Mouse (Mus musculus): ENCODE results near the gene Lyst. TPM values are rescaled to one million over a fixed set of nuclear protein-coding genes. Genes with fewer than 3 reads are reported as not detected.
"Not testable (repeated sequence)": the region's sequence is repeated elsewhere in the genome, so short reads cannot be mapped to it uniquely, and the experiment has no call there.

Gene Lyst
- polyA plus RNA-seq (2015; fragmentation: Nextera tagmentation; extraction: Ambion mirVana), result 2.0 and 2.6 TPM in 2 replicates

DNA sequence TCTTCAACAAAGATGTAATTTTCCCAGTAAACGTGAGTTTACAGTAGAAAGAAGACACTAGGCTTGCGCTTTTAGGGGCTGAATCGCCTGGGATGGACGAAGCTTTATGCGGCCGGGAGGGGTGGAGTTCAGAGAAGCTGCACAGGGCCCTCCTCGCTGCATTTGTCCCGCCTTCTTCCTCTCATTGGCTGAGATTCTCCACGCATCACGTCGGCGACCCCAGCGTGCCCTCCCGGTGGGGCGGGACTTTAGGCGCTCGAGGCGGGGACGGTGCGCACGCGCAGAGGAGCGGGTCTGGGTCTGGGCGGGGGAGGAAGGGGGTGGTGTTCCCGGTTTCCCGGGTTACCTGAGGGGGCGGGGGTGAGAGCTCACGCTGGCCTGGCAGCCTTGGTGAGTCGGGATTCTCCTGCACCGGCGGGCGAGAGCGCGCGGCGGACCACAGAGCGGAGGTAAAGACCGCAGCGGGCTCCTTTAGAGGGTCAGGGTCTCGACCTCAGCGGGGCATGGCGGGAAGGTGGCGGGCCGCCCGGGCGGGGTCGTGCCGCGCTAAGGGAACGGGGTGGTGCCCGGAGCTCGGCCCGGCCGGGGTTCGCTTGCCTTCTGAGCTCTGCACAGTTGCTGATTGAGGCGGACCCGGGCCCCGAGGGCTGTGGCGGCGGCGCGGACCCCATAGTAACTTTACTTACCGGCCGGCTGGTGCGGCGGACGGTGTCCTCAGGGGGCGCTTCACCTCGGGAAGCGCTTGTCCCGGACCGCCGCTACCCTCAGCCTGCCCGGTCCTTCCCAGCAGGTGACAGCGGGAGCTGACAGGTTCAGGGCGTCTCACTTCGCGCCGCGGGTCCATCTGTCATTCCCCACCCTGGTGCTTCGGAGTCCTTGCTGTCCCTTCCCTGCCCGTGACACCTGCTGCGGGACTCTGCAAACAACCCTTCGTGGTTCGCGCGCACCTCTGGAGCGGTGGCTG, at the start of gene Lyst:
Lyst (plus strand) TSS at position 350 of the 964 bp plus-strand sequence.
- Histone ChIP-seq H3K4me2 (replicated peaks; ENCODE audit: low read depth) (peak within 1 kb of the TSS; percentile 86), H3K27ac (replicated peaks) (peak within 1 kb of the TSS; percentile 81), H3K36me3 (ENCODE audit: control insufficient read depth, insufficient read depth, low read length) (no peaks in the 10 kb centered on the region), H3K27me3 (ENCODE audit: control insufficient read depth, insufficient read depth, low read length) (no peaks in the 10 kb centered on the region), H3K4me1 (replicated peaks; ENCODE audit: control insufficient read depth, insufficient read depth) (no peaks in the 10 kb centered on the region), H3K4me3 (ENCODE audit: low read depth, low read length) (peak within 1 kb of the TSS; percentile 84), H3K9ac (ENCODE audit: low read length) (peak within 1 kb of the TSS; percentile 79), H3K9me3 (ENCODE audit: control insufficient read depth, low read length) (no peaks in the 10 kb centered on the region)
- TF ChIP-seq EP300 (optimal IDR thresholded peaks at IDR 0.05) (no peak), CTCF (IDR thresholded peaks at IDR 0.05; ENCODE audit: low read depth) (peak; percentile 53)
- peak; percentile 99 for DNase-seq (ENCODE audit: low spot score)
- ATAC-seq (ENCODE audit: low FRiP score, low TSS enrichment), result peak; percentile 99
- under 1% methylated on average over 77 of the region's 88 CpGs for WGBS

DNA sequence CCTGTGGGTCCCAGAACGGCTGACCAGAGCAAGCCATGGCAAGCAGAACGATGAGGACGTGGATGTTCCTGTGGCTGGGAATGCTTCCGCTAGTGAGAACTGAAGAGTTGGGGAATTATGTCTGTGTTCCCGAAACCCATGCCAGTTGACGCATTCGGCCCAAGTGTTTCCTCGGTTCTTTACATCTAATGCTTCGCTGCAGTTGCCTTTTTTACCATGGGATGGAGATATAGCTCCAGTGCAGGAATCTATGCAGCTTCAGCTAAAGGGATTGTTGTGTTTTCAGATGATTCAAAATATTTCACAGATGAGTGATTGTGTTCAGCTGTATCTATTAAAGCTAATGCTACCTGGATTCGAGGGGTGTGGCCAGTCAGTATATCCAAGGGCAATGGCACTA, 47.1 kb upstream of the Lyst start:
- not testable (repeated sequence) for H3K27me3 ChIP-seq (ENCODE audit: control insufficient read depth, insufficient read depth, low read length); ATAC-seq (ENCODE audit: low FRiP score, low TSS enrichment); H3K36me3 ChIP-seq (ENCODE audit: control insufficient read depth, insufficient read depth, low read length); H3K9ac ChIP-seq (ENCODE audit: low read length); H3K27ac ChIP-seq (replicated peaks); H3K4me1 ChIP-seq (replicated peaks; ENCODE audit: control insufficient read depth, insufficient read depth); H3K4me2 ChIP-seq (replicated peaks; ENCODE audit: low read depth); DNase-seq (ENCODE audit: low spot score); H3K9me3 ChIP-seq (ENCODE audit: control insufficient read depth, low read length); H3K4me3 ChIP-seq (ENCODE audit: low read depth, low read length)
- peak; percentile 55 for TF ChIP-seq CTCF (IDR thresholded peaks at IDR 0.05; ENCODE audit: low read depth)
- WGBS, result 95% methylated on average over 10 of the region's 10 CpGs

DNA sequence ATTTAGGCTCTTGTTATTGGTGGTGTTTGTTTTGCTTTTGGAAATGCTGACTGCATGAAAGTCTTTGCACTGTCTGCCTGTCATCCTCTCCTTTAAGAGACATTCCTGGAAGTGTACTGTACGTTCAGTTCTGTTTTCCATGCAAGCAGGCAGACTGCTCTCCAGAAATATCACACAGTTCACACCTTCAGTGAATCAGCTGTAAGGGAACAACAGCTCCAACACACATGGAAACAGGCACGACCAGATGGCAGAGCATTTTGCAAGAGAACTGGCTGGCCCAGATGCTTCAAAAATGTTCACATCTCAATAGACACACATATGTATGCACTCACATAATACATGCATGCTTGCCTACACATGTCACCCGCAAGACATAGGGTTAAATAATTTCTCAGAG, 43.4 kb upstream of the Lyst start:
- no peak for TF ChIP-seq EP300 (optimal IDR thresholded peaks at IDR 0.05)
- no peak for TF ChIP-seq CTCF (IDR thresholded peaks at IDR 0.05; ENCODE audit: low read depth)
- no peaks in the 10 kb centered on the region for H3K27me3 ChIP-seq (ENCODE audit: control insufficient read depth, insufficient read depth, low read length)
- no peak overlapping the region for H3K27ac ChIP-seq (replicated peaks)
- no peaks in the 10 kb centered on the region for H3K4me1 ChIP-seq (replicated peaks; ENCODE audit: control insufficient read depth, insufficient read depth)
- no peaks in the 10 kb centered on the region for H3K36me3 ChIP-seq (ENCODE audit: control insufficient read depth, insufficient read depth, low read length)
- H3K4me3 ChIP-seq (ENCODE audit: low read depth, low read length), result no peak overlapping the region
- H3K9me3 ChIP-seq (ENCODE audit: control insufficient read depth, low read length), result no peaks in the 10 kb centered on the region
- no peak overlapping the region for H3K4me2 ChIP-seq (replicated peaks; ENCODE audit: low read depth)
- DNase-seq (ENCODE audit: low spot score) (no peak), ATAC-seq (ENCODE audit: low FRiP score, low TSS enrichment) (no peak)
- H3K9ac ChIP-seq (ENCODE audit: low read length), result no peak overlapping the region
- WGBS, result 59% methylated on average over 3 of the region's 3 CpGs

DNA sequence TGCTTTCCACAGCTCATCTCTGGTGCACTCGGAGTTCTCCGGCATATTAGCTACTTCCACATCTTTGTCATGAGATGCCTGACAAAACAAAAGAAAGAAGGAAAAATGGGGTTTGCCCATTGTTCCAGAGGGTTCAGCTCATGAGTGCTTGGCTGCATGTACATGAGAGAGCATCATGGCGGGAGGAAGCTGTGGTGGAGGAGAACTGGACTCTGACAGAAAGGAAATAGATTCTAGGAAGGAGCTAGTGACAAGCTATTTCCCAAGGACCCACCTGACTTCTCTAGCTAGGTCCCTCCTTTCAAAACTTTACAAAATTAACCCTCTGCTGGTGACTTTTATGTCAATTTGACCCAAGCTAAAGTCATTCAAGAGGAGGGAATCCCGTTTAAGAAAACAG, 42.3 kb upstream of the Lyst start:
- Histone ChIP-seq H3K4me2 (replicated peaks; ENCODE audit: low read depth) (no peak overlapping the region), H3K27ac (replicated peaks) (no peak overlapping the region), H3K9ac (ENCODE audit: low read length) (no peak overlapping the region), H3K36me3 (ENCODE audit: control insufficient read depth, insufficient read depth, low read length) (no peaks in the 10 kb centered on the region), H3K27me3 (ENCODE audit: control insufficient read depth, insufficient read depth, low read length) (no peaks in the 10 kb centered on the region), H3K4me3 (ENCODE audit: low read depth, low read length) (no peak overlapping the region), H3K9me3 (ENCODE audit: control insufficient read depth, low read length) (no peaks in the 10 kb centered on the region), H3K4me1 (replicated peaks; ENCODE audit: control insufficient read depth, insufficient read depth) (no peaks in the 10 kb centered on the region)
- TF ChIP-seq CTCF (IDR thresholded peaks at IDR 0.05; ENCODE audit: low read depth) (no peak), EP300 (optimal IDR thresholded peaks at IDR 0.05) (no peak)
- no peak for ATAC-seq (ENCODE audit: low FRiP score, low TSS enrichment)
- 85% methylated on average over 4 of the region's 4 CpGs for WGBS
- DNase-seq (ENCODE audit: low spot score), result no peak

DNA sequence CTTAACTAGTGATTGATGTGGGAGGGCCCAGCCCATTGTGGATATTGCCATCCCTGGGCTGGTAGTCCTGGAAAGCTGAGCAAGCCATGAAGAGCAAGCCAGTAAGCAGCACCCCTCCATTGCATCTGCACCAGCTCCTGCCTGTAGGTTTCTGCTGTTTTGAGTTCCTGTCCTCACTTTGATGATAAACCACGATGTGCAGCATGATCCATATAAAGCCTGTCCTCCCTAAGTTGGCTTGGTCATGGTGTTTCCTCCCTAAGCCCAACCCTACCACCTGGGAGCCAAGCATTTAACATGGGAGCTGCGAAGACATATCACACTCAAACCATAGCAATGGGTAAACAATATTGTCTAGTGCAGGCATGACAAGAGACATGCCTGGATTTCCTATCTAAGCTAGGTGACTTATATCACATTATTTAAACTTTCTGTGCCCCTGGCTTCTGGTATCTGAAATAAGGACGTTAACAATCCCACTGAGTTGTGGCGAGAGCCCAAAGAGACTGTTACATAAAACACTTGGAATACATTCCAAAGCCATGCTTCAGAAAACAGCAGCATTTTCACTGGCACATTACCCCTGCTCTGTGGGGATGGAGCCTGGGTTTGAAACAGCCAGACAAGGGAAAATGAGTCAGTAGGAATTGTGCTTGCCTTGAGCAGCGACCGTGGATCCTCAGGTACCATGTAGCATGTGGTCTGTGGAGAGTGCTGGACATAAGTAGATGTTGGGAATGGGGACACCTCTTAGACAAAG, 41.6 kb upstream of the Lyst start:
- no peak for ATAC-seq (ENCODE audit: low FRiP score, low TSS enrichment)

More for the DNA sequence above, 41.6 kb upstream of the Lyst start:
- Histone ChIP-seq H3K9ac (ENCODE audit: low read length) (no peak overlapping the region), H3K4me3 (ENCODE audit: low read depth, low read length) (no peak overlapping the region), H3K4me2 (replicated peaks; ENCODE audit: low read depth) (no peak overlapping the region), H3K27me3 (ENCODE audit: control insufficient read depth, insufficient read depth, low read length) (no peaks in the 10 kb centered on the region), H3K4me1 (replicated peaks; ENCODE audit: control insufficient read depth, insufficient read depth) (no peaks in the 10 kb centered on the region), H3K27ac (replicated peaks) (no peak overlapping the region), H3K9me3 (ENCODE audit: control insufficient read depth, low read length) (no peaks in the 10 kb centered on the region), H3K36me3 (ENCODE audit: control insufficient read depth, insufficient read depth, low read length) (no peaks in the 10 kb centered on the region)
- no peak for DNase-seq (ENCODE audit: low spot score)
- no peak for TF ChIP-seq EP300 (optimal IDR thresholded peaks at IDR 0.05)
- no peak for TF ChIP-seq CTCF (IDR thresholded peaks at IDR 0.05; ENCODE audit: low read depth)
- 80% methylated on average over 6 of the region's 6 CpGs for WGBS

Measured in stomach, postnatal 0 days (tissue).